Mouse (Mus musculus) common myeloid progenitor, adult 5-6 weeks (primary cell): ENCODE measurements around the gene Vmn1r26. TPM values are rescaled to one million over a fixed set of nuclear protein-coding genes. Genes with fewer than 3 reads are reported as not detected.
"Not testable (repeated sequence)": the region's sequence is repeated elsewhere in the genome, so short reads cannot be mapped to it uniquely, and the experiment has no call there.

Experiments
- ATAC-seq: replicated peaks from 2 replicates; pipeline ENCODE4 v1.8.0; 2016; ENCODE audit warnings: low read depth, mild to moderate bottlenecking, moderate TSS enrichment, inconsistent platforms; ENCODE audit not compliant: poor library complexity, severe bottlenecking
- total RNA-seq: library from RNA; stranded (forward); fragments of 200-1000, 187-1606 nt; gene quantifications from 2 replicates; pipeline ENCODE4 v1.2.3, GENCODE M21; 2017

Vmn1r26 gene
- not detected in 2 replicates for total RNA-seq

DNA sequence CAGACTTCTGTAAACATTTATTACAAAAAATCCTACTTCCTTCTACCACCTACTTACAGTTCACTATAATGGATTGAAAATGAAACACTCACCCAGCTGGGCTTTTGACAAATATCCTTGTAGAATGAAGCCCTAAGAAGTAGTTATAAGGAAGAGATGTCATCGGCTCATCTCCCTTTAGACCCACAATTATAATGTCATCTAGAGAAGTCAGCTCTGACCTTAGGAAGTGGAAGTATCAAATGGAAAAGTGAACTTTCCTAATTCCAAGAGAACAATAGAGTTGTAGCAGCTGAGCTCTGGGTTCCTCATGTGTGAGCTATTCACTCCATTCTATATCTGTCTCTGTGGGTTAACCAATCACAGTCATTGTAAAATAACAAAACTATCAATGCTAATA, at the start of gene Vmn1r26:
Vmn1r26 (minus strand) TSS at position 101 of the 400 bp plus-strand sequence.
- ATAC-seq: no peak

DNA sequence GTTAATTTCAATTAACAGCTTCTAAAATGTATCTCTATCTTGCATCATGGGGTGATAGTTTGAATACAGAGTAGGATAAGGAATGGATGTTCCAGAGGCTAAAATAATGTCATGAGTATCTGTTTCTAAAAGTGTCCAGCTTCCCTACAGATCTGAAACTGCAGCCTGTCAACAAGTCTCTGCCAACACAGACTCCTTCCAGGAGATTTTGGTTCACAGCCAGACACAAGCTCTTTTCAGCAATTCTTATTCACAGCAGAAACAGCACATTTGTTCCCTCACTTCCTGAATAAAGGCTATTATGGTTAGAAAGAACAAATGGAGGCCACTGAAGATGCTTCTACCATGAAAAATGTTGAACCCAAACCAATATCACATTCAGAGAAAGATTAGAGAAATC, 29.1 kb upstream of the Vmn1r26 start:
- ATAC-seq: no peak

DNA sequence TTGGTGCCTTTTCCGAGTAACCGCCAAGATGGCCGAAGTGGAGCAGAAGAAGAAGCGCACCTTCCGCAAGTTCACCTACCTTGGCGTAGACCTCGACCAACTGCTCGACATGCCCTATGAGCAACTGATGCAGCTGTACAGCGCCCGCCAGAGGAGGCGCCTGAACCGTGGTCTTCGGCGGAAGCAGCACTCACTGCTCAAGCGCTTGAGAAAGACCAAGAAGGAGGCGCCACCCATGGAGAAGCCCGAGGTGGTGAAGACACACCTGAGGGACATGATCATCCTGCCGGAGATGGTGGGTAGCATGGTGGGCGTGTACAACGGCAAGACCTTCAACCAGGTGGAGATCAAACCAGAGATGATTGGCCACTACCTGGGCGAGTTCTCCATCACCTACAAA, 2.5 kb upstream of the Vmn1r26 start:
- ATAC-seq: not testable (repeated sequence)

DNA sequence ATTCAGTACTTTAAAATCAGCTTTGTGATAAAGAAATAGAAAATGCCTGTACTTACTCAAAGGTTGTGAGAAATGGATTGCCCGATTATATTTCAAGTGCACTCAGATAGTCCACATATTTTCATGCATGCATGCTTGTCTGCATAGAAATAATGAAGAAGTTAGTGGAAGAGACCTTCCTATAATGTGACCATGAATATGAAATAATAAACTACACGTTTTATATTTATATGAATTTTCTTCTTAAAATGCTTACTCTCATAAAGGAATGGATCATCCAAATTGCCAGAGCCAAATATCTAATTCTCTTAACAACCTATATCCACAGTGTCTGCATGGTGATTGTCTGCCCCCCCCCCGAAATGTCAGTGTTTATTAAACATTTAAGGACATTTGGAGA, 34.2 kb downstream of the Vmn1r26 start, which contains the start of gene Vmn1r25:
Vmn1r25 (minus strand) TSS at position 101 of the 400 bp plus-strand sequence.
- no peak for ATAC-seq

DNA sequence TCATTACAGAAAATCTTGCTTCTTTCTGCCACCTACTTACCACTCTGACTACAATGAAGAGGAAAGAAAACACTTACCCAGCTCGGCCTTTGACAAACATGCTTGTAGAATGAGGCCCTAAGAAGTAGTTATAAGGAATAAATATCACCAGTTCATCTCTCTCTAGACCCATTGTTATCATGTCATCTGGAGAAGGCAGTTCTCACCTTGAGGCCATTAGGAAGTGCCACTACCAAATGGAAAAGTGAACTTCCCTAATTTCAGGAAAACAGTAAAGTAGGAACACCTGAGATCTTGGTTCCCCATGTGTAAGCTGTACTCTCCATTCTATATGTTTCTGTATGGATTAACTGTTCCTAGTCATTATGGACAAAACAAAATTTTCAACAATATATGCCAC, 53.6 kb downstream of the Vmn1r26 start, which contains the start of gene Vmn1r24:
Vmn1r24 (minus strand) TSS at position 101 of the 400 bp plus-strand sequence.
- not testable (repeated sequence) for ATAC-seq

Other genes with a start within 250 kb of the Vmn1r26 start
- gene Vopp1, start 190.0 kb downstream of the Vmn1r26 start, total RNA-seq: 22.8 and 26.0 TPM in 2 replicates
- not detected in 2 replicates for gene Vmn1r21, start 164.8 kb downstream of the Vmn1r26 start, total RNA-seq
- not detected in 2 replicates for gene Vmn1r22, start 107.1 kb downstream of the Vmn1r26 start, total RNA-seq
- gene Vmn1r23, start 88.3 kb downstream of the Vmn1r26 start, total RNA-seq: not detected in 2 replicates
- gene Vmn1r24, start 53.7 kb downstream of the Vmn1r26 start, total RNA-seq: not detected in 2 replicates
- not detected in 2 replicates for gene Vmn1r25, start 34.3 kb downstream of the Vmn1r26 start, total RNA-seq
- not detected in 2 replicates for gene Vmn1r27, start 203.7 kb upstream of the Vmn1r26 start, total RNA-seq
- gene Vmn1r28, start 246.9 kb upstream of the Vmn1r26 start, total RNA-seq: not detected in 2 replicates